Mouse (Mus musculus) heart, embryonic 12.5 days (tissue): ENCODE data around the gene Il18. TPM values are rescaled to one million over a fixed set of nuclear protein-coding genes. Genes with fewer than 3 reads are reported as not detected.

Source experiments
- ATAC-seq: fragments of 200-750 bp; cut with Nextera tagmentation; 2 replicates; pipeline ENCODE4 v1.8.0; 2017; ENCODE audit warnings: moderate TSS enrichment, moderate library complexity; ENCODE audit not compliant: insufficient number of reproducible peaks, low FRiP score
- H3K27ac ChIP-seq: fragments of 300-500 bp; sonication (generic); 2 replicates; pipeline ENCODE4 v1.5.1; 2016; ENCODE audit warnings: mild to moderate bottlenecking, moderate library complexity; ENCODE audit not compliant: poor library complexity, severe bottlenecking
- H3K27me3 ChIP-seq: fragments of 300-500 bp; sonication (generic); replicated peaks from 2 replicates; pipeline ENCODE4 v1.6.1; 2016; ENCODE audit warnings: mild to moderate bottlenecking, moderate library complexity
- H3K36me3 ChIP-seq: fragments of 300-500 bp; sonication (generic); 2 replicates; pipeline ENCODE4 v1.6.1; 2016; ENCODE audit warnings: mild to moderate bottlenecking, moderate library complexity
- H3K4me1 ChIP-seq: fragments of 300-500 bp; sonication (generic); replicated peaks from 2 replicates; pipeline ENCODE4 v1.6.1; 2016; ENCODE audit warnings: mild to moderate bottlenecking
- H3K4me2 ChIP-seq: fragments of 300-500 bp; sonication (generic); 2 replicates; pipeline ENCODE4 v1.6.1; 2016; ENCODE audit warnings: mild to moderate bottlenecking, moderate library complexity
- H3K4me3 ChIP-seq: fragments of 300-500 bp; sonication (generic); 2 replicates; pipeline ENCODE4 v1.5.1; 2016; ENCODE audit warnings: mild to moderate bottlenecking
- H3K9ac ChIP-seq: fragments of 300-500 bp; sonication (generic); 2 replicates; pipeline ENCODE4 v1.6.1; 2016; ENCODE audit warnings: mild to moderate bottlenecking, moderate library complexity
- H3K9me3 ChIP-seq: fragments of 300-500 bp; sonication (generic); replicated peaks from 2 replicates; pipeline ENCODE4 v1.6.1; 2016; ENCODE audit warnings: mild to moderate bottlenecking, moderate library complexity
- WGBS: fragments of 180-500 bp; shearing (Covaris S2); methylation state at CpG from one replicate; pipeline ENCODE4 v1.1.7; 2016; 5-methylcytosine and 5-hydroxymethylcytosine counted together
- polyA plus RNA-seq: library from polyadenylated mRNA; unstranded; fragments of >200 nt; fragmentation: Nextera tagmentation; extraction: Ambion mirVana; gene quantifications from 2 replicates; pipeline ENCODE4 v1.2.1, GENCODE M21; 2016

The Il18 gene
- polyA plus RNA-seq, 1 experiment from 2014 or later: 4.0 TPM

DNA sequence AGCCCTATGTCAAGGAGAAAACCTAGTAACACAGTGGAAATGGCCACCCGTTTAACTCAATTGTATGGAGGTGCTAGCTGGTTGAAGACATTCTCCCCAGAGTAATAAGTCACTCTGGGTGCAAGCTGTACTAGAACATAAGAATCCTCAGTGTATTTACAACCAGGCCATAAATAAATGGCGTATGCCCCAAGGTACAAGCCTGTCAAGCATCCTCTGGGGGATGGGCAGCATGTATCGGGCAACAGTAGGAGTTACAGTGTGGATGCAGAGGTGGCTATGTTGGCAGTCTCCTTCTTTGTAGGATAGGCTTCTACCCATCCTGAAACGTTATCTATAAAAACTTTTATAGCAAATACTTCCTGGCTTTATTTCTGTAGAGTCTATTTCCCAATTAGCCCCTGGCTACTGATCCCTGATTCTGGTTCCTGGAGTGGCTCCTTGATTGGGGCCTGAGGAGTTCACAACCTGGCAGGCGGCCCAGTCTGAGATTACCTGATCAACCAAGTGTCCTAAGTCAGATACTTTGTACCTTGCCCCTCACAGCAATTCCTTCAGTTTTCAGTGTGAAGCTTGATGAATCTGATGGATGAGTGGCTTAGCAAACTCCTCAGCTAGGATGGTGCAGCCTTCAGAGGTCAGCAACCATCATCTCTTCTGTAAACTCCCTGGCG, 30.7 kb downstream of the Il18 start:
- ATAC-seq: no peak
- no peak overlapping the region for H3K4me2 ChIP-seq
- H3K9ac ChIP-seq: no peak overlapping the region
- no peaks in the 10 kb centered on the region for H3K36me3 ChIP-seq
- no peak overlapping the region for H3K27ac ChIP-seq
- H3K27me3 ChIP-seq: no peaks in the 10 kb centered on the region
- WGBS: 70% methylated on average over 6 of the region's 6 CpGs
- H3K9me3 ChIP-seq: no peaks in the 10 kb centered on the region
- H3K4me1 ChIP-seq: no peaks in the 10 kb centered on the region
- H3K4me3 ChIP-seq: no peak overlapping the region

DNA sequence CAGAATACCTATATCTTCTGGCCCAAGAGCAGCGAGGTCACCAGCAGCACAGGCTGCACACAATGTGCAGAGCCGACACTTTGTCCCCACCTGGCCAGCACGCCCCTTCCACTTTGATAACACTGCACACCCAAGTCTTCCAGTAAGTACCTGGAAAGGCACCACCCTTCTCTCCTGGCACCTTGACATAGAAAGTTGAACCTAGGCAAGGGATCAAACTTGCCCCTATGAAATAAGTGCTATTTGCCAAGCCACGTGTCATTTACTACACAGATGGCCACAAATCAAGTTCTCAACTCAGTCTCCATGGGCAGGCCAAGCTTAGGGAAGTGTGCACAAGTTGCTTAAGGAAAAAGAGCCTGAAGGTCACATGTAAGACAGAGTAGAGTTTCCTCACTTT, 32.3 kb downstream of the Il18 start:
- ATAC-seq: no peak
- Histone ChIP-seq H3K9me3 (no peaks in the 10 kb centered on the region), H3K4me3 (no peak overlapping the region), H3K9ac (no peak overlapping the region), H3K4me2 (no peak overlapping the region), H3K4me1 (no peaks in the 10 kb centered on the region), H3K27me3 (no peaks in the 10 kb centered on the region), H3K36me3 (no peaks in the 10 kb centered on the region), H3K27ac (no peak overlapping the region)
- 59% methylated on average over 4 of the region's 4 CpGs for WGBS

DNA sequence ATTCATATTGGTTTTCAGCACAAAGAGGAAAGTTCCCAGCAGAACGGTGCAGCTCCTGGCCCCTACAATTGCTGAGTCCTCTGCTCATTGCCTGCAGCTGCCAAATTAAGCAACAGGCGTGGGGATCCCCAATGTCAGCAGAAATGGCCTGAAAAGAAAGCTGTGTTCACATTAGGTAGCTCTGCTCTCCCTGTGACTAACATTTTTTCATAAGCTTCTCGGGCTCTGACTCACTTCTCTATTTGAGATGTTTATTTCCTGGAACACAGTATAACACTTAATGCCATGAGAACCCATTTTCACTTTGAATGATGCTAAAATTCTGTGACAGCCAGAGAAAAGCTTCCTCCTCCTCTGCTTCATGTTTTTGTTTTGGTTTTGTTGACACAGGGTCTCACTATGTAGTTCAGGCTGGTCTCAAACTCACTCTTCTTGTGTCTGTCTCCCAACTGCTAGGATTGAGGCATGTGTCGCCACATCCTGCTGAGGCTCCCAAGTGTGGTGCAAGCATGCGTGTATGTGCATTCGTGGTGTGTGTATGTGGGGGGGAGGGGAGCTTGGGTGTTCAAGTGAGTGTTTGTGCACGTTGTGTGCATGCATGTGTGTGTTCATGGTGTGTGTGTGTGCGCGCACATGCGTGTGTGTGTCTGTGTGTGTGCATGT, 36.4 kb downstream of the Il18 start:
- ATAC-seq: no peak

DNA sequence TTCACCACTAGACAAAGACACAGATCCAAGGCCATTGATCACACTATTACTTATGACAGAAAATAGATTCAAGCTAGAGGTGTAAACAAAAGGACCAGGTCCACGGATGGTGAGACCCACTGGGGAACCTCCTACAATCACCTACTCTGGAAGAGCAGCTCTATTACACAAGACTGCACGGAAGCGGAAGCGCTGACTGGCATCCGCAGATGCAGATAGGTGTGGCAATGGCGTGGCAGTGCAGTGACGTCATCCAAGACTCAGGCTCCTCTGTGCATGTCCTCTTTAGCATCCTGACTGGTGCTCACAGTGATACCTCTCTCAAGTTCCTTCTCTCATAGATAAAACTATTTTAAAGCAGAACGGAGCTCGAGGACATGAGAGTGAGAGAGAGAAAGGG, 38.3 kb downstream of the Il18 start:
- H3K4me1 ChIP-seq: no peaks in the 10 kb centered on the region
- no peaks in the 10 kb centered on the region for H3K9me3 ChIP-seq
- H3K36me3 ChIP-seq: peaks cover 31% of the 10 kb centered on the region
- H3K4me3 ChIP-seq: no peak overlapping the region
- H3K9ac ChIP-seq: no peak overlapping the region
- ATAC-seq: no peak
- H3K27me3 ChIP-seq: no peaks in the 10 kb centered on the region
- no peak overlapping the region for H3K27ac ChIP-seq
- no peak overlapping the region for H3K4me2 ChIP-seq
- 87% methylated on average over 9 of the region's 9 CpGs for WGBS

More for the DNA sequence above, 36.4 kb downstream of the Il18 start:
- no peaks in the 10 kb centered on the region for H3K4me1 ChIP-seq
- no peaks in the 10 kb centered on the region for H3K9me3 ChIP-seq
- no peak overlapping the region for H3K9ac ChIP-seq
- 75% methylated on average over 10 of the region's 10 CpGs for WGBS
- no peak overlapping the region for H3K4me3 ChIP-seq
- peaks cover 13% of the 10 kb centered on the region for H3K36me3 ChIP-seq
- no peak overlapping the region for H3K4me2 ChIP-seq
- H3K27ac ChIP-seq: no peak overlapping the region
- no peaks in the 10 kb centered on the region for H3K27me3 ChIP-seq

DNA sequence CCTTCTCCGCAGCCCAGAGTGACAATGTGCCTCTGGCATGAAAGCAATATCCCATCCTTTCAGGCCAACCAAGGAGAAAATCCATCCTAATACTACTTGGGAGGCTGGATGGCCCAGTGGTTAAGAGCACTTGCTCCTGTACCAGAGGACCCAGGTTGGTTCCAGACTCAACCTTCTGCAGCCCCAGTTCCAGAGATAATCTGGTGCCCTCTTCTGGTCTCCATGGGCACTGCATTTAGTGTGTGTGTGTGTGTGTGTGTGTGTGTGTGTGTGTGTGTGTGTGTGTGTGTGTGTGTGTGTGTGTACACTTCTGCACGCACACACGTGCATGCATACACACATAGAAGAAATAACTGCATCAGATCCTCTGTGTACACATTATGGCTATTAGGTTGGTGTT, 38.9 kb downstream of the Il18 start:
- Histone ChIP-seq H3K36me3 (peaks cover 37% of the 10 kb centered on the region), H3K27ac (no peak overlapping the region), H3K4me1 (no peaks in the 10 kb centered on the region), H3K27me3 (no peaks in the 10 kb centered on the region), H3K9ac (no peak overlapping the region), H3K4me2 (no peak overlapping the region), H3K4me3 (no peak overlapping the region), H3K9me3 (no peaks in the 10 kb centered on the region)
- no peak for ATAC-seq
- 76% methylated on average over 3 of the region's 3 CpGs for whole genome bisulfite sequencing

DNA sequence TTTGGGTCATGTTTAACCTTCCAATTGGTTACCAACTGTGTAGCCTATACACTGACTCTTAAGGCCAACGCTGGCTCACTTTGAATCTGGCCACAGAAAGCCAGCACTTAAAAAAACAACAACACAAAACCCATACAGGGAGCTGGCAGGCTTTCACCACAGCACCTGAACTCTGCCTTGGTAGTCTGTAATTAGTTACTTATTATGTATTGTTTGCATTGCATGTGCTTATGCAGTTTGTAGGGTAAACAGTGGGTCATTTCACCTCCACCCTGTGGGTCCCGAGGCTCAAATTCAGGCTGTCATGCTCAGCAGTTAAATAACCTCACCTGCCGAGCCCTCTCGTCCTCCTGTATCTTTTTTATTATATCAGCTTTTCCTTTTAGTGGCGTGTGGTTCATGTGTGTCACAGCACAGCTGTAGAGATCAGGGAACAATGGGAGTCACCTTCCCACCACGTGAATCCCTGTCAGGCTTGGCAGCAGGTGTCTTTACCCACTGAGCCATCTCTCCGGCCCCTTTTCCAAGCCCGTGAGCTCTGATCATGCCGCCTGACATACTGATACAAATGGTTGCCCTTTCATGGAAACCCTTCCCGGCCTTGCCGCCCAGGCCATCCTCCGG, 40.3 kb downstream of the Il18 start:
- WGBS: 74% methylated on average over 12 of the region's 12 CpGs
- Histone ChIP-seq H3K4me1 (no peaks in the 10 kb centered on the region), H3K36me3 (peaks cover 48% of the 10 kb centered on the region)

DNA sequence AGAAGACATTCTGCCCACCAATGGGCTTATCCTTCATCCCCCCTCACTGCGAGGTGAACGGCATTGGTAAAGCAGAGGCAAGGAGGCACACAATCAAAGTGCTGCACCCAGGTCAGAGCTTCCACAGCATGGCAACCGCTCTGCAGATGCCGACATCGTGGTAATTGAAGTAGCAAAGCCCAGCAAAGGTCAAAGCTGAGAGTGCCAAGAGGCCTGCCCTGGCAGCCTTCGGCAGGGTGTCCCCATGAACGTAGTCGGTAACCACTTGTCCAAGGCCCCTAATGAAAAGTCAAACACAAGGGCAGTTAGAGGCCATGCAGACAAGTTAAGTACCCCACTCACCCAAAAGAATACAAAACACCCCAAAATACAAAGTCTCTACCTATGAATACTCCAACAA, 42.3 kb downstream of the Il18 start:
- Histone ChIP-seq H3K4me1 (peaks cover 17% of the 10 kb centered on the region), H3K4me2 (no peak overlapping the region), H3K36me3 (peaks cover 55% of the 10 kb centered on the region), H3K9ac (no peak overlapping the region), H3K9me3 (no peaks in the 10 kb centered on the region), H3K4me3 (no peak overlapping the region), H3K27ac (no peak overlapping the region), H3K27me3 (no peaks in the 10 kb centered on the region)
- WGBS: 92% methylated on average over 8 of the region's 8 CpGs
- ATAC-seq: no peak

More for the DNA sequence above, 40.3 kb downstream of the Il18 start:
- no peak for ATAC-seq
- Histone ChIP-seq H3K27me3 (no peaks in the 10 kb centered on the region), H3K27ac (no peak overlapping the region), H3K9ac (no peak overlapping the region), H3K4me2 (no peak overlapping the region), H3K9me3 (no peaks in the 10 kb centered on the region), H3K4me3 (no peak overlapping the region)

DNA sequence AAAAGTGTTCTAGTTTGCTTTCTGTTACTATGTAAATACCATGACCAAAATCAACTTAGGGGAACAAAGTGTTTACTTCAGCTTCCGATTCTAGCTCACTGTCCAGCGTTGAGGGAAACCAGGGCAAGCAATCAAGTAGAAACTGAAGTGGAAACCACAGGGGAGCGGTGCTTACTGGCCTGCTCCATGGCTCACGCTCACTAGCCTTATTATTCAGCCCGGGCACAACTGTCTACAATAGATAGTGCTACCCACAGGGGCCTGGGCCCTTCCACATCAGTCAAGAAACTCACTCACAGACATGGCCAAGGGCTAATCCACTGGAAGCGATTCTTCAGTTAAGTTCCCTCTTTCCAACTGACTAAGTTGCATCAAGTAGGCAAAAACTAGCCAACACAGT, 46.9 kb downstream of the Il18 start:
- peaks cover 37% of the 10 kb centered on the region for H3K4me1 ChIP-seq
- no peak for ATAC-seq
- peak overlapping the region; percentile 6; the same call in 1 of the 2 replicates for H3K27ac ChIP-seq
- no peaks in the 10 kb centered on the region for H3K9me3 ChIP-seq
- peak overlapping the region; percentile 91 for H3K4me3 ChIP-seq
- H3K9ac ChIP-seq: peak overlapping the region; percentile 35
- no peaks in the 10 kb centered on the region for H3K27me3 ChIP-seq
- peaks cover 51% of the 10 kb centered on the region for H3K36me3 ChIP-seq
- H3K4me2 ChIP-seq: peak overlapping the region; percentile 76
- WGBS: 65% methylated on average over 6 of the region's 6 CpGs

DNA sequence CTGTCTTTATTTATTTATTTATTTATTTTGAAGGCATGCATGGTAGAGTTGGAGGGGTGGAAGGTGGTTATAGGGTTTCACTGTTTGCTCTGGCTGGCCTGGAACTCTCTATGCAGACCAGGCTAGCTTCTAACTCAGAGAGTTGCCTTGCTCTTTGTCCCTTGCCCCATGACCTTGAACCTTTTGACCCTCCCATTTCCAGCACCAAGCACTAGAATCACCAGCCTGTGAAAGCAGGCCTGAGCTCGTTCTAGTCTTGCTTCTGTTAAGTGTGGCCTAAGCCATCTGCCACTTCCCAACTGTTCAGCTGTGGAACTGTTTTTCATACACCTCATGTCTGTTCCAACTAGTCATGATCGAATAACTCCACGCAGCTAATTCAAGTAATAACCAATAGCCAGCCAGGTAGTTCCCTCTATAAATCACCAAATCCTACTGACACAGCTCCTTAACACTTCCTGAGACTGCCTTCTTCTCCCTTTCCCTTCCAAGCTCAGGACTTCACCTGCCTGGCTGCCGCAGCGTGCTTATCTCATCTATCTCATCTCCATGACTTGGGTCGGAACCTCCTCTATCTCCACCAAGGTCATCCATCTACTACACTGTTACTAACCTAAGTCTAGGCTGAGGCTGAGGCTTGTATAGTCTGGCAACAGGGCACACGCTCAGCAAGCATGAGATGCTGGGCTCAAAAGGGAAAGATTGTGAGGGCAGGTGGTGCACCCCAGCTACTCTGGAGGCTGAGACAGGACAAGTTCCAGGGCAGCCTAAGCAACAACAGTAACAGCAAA, 47.6 kb downstream of the Il18 start:
- H3K27me3 ChIP-seq: no peaks in the 10 kb centered on the region
- 72% methylated on average over 7 of the region's 7 CpGs for WGBS
- H3K4me3 ChIP-seq: peak overlapping the region; percentile 91
- H3K4me2 ChIP-seq: peak overlapping the region; percentile 76
- peak overlapping the region; percentile 91 for H3K9ac ChIP-seq
- H3K9me3 ChIP-seq: no peaks in the 10 kb centered on the region
- no peak for ATAC-seq
- peaks cover 37% of the 10 kb centered on the region for H3K4me1 ChIP-seq
- H3K27ac ChIP-seq: 0 out of 2 replicates have a peak overlapping the region, but pooled peaks have one; percentile 43
- H3K36me3 ChIP-seq: peaks cover 50% of the 10 kb centered on the region

DNA sequence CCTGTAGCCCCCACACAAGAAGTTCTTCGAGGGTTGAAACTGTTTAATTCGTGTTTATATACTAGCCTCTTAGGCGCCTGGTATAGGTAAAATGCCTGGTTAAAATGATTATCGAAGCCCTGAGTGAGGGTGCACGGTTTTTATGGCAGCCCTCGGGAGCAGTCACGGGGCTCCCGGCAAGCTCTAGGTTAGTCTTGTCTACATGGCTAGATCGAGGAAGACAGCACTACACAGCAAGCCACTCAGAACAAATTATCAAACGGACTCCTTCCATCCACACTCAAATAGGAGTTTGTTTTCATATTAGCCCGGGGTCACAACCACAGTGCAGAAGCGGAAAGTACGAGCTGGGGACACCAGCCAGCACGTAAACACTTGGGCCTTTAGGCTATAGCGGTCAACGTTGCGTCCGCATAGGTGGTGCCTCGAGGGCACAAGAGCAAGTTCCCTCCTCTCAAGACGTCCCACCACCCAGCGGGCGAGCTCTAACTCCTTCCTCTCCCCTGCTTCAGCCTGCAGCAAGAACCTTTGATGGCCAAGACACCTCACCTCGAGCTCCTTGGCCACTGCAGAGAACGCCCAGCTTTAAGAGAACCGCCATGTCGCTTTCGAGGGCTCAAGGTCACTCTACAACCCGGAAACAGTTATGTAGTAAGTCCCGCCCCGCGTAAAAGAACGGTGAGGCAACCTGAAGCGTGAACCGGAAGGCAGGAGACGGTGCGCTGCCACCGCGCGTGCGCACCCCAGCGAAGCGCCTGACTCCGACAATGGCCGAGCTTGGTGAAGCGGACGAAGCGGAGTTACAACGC, 48.8 kb downstream of the Il18 start, which contains the start of the genes Sdhd and Timm8b:
Gene Sdhd, minus strand, starts transcription at position 624 of the 809 bp plus-strand sequence.
Gene Timm8b, plus strand, starts transcription at position 722 of the 809 bp plus-strand sequence.
- H3K4me2 ChIP-seq: peak within 1 kb of the TSS; percentile 76
- H3K4me3 ChIP-seq: peak within 1 kb of the TSS; percentile 91
- WGBS: under 1% methylated on average over 48 of the region's 48 CpGs
- peak within 1 kb of the TSS; percentile 91 for H3K27ac ChIP-seq
- peaks cover 37% of the 10 kb centered on the region for H3K4me1 ChIP-seq
- H3K27me3 ChIP-seq: no peaks in the 10 kb centered on the region
- H3K9ac ChIP-seq: peak within 1 kb of the TSS; percentile 91
- no peaks in the 10 kb centered on the region for H3K9me3 ChIP-seq
- H3K36me3 ChIP-seq: peaks cover 49% of the 10 kb centered on the region
- ATAC-seq: peak; percentile 97
